Mouse (Mus musculus): ENCODE measurements at regions not wholly inside any gene's neighbourhood (a gene's known extent, or its start where the extent isn't known, plus 50 kb on each side); places are given as distances from the start of the nearest gene placed in this dataset.

GRCm38 (mm10) chr11:93660379-93660778 lies 225.2 kb downstream of the Utp18 start:
- TF ChIP-seq CHD2 (IDR thresholded peaks at IDR 0.05; ENCODE audit: low read depth, low read length), result no peak
- no peak for TF ChIP-seq MAFK (IDR thresholded peaks at IDR 0.05; ENCODE audit: insufficient read depth, low read depth, low read length)
- no peak for TF ChIP-seq HCFC1 (IDR thresholded peaks at IDR 0.05; ENCODE audit: borderline replicate concordance, insufficient read depth, low read length)
- TF ChIP-seq ZC3H11A (IDR thresholded peaks at IDR 0.05; ENCODE audit: borderline replicate concordance, low read depth, low read length), result no peak
- TF ChIP-seq ZNF384 (IDR thresholded peaks at IDR 0.05; ENCODE audit: low read depth, low read length), result no peak

All from ES-E14 (cell line).